Mouse (Mus musculus) layer of hippocampus, adult 9-10 months (tissue): ENCODE results near the gene Vamp4.
"Not testable (repeated sequence)": the region's sequence is repeated elsewhere in the genome, so short reads cannot be mapped to it uniquely, and the experiment has no call there.

Source experiments
- DNase-seq: peaks from one replicate; pipeline ENCODE4 v3.0.0; 2022; ENCODE audit warnings: low spot score

Gene Vamp4

DNA sequence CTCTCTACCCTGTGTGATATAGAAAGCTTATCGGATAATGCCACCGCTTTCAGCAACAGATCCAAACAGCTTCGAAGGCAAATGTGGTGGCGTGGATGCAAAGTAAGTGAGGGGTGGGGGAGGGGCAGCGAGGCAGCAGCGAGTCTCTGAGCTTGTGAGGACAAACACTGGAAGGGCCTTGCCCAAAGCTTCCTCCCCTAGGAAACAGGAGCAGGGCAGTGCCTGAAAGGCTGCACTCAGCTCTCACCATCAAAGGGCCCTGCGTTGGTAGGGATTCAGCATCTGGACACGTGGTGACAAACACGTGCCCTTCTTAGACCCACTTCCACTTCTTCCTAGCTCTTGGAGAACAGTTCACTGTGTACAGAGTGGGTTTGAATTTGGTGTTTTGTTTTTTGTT, 19.1 kb downstream of the Vamp4 start:
- DNase-seq = no peak

DNA sequence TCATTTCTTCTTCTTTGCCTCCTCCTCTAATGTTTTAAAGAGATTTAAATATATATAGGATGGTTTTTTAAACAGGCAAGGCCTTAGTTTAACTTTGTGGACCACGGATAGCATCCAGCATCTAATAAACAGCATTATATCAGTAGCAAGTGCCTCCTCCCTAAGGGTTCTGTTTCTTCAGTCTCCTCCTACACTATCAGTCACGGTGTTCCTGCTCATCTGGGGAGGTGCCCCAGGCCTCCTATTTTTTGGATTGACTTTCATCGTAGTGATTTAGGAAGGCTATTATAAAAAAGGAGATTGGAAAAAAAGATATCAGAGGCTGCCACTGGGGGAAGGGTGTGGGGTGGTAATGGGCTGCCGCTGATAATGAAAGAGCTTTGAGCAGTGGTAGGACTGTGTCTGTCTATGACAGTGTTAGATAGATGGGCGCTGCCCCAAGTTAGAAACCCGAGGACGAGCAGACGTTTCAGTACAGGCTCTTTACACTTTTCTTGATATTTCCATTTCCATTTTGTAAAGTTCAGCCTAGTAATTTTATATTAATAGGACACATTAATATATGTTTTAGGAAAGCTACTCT, 20.2 kb downstream of the Vamp4 start:
- DNase-seq = no peak

DNA sequence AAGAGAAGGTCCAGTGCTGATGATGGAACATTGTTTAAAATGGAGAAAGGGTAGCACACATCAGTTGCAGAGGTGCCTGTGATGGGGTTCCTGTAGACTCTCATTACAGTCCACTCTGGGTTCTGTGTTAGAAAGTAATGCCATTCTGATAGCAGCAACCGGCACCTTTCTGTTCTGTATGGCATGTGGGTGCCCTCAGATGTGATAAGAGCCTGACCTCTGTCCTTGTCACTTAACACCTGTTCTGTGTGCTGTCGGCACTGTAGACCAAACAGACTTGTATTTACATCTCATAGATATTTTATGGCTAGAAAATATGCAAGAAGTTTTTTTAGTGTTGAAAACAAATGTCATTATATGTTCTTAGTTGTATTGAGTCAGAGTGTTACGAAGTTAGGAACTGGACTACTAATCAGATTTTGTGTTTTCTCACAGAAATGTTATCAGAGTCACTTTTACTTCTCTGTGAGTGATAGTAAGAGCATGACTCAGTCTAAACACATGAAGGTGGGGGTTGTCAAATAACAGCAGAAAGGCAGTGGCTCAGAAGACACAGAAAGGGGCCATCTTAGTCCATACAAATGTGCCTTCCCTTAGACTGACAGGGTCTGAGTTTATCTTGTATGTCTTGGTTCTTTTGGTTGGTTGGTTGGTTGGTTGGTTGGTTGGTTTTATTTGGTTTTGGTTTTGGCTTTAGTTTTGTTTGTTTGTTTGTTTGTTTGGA, 27.2 kb downstream of the Vamp4 start:
- DNase-seq = no peak

DNA sequence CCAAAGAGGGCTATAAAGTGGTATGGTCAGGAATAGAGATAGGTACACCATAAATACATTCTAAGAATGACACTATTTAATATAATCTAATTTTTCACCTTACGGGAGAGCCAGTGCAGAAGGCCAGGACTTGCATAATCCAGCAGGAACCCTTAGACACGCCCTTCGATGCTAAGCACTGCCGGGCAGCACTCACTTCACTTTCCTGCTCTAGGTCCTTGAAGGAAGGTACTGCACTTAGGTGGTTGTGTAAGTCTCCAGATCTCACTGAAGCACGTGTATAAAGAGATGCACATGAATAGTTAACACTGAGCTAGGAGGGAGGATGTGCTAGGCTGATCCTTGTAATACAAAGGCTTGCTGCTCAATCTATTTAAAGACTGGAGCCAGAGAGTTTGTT, 29.3 kb downstream of the Vamp4 start:
- no peak for DNase-seq

DNA sequence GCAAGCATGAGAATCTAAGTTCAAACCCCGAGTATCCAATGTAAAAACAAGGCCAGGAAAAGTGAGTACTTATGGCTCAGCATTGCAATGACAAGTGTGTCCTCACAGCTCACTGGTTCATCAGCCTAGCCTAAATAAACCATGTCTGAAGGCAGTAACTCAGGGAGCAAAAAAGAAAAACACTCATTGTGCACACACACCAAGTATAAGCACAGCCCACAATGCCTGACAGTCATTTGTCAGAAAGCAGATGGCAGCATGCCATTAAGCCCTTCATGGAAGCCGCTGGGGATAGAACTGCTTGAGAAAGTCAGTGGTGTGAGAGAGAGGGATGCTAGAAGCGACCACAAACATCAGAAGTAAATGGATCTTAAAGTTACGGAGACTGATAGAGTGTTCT, 31.0 kb downstream of the Vamp4 start:
- DNase-seq = no peak

DNA sequence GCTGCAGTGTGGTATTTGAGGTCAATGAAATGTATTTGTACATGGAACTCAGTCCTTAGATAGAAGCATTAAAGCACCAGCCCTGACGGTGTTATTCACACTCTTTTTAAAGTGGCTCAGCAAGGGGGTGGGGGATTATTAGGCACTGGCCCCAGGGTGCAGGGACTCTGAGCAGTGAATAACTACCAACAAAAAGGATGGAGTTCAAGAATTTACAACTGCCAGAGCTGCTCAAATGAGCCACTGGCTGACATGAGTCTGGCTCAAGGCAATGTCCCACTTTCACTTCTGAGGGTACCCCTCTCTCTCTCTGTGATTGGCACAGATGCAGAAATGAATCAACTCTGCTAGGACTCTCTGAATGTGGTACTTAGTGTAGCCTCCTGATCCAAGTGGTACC, 37.8 kb downstream of the Vamp4 start:
- no peak for DNase-seq

GRCm38 (mm10) chr1:162609633-162610250, 39.4 kb downstream of the Vamp4 start:
- no peak for DNase-seq

GRCm38 (mm10) chr1:162611191-162611590, 40.9 kb downstream of the Vamp4 start:
- no peak for DNase-seq

- DNase-seq = peak; percentile 7
Observed at GRCm38 (mm10) chr1:162615511-162615910, 45.2 kb downstream of the Vamp4 start.

GRCm38 (mm10) chr1:162620487-162620886, 50.2 kb downstream of the Vamp4 start:
- DNase-seq = no peak

GRCm38 (mm10) chr1:162623895-162624294, 53.6 kb downstream of the Vamp4 start:
- DNase-seq = no peak

DNA sequence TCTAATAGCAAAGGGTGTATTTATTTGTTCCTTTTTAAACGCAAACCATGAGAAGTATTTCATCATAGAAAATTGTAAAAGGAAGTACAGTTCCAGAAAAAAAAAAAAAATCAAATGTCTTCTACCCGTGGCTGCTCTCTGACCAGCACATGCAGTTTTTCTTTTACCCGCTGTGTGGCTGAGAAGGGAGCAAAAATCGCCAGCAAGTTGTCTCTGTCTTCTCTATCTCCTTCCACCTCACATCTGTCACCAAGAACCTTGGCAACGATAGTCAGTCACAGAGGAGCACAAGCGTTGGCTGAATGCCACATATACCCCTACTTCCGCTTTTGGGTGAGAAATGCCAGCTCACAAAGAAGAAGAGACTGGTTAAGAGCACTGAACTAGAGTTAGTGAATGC, 54.9 kb downstream of the Vamp4 start:
- DNase-seq = no peak

GRCm38 (mm10) chr1:162627821-162628220, 57.5 kb downstream of the Vamp4 start:
- not testable (repeated sequence) for DNase-seq

GRCm38 (mm10) chr1:162628326-162628725, 58.0 kb downstream of the Vamp4 start:
- DNase-seq = not testable (repeated sequence)

GRCm38 (mm10) chr1:162635291-162635931, 65.1 kb downstream of the Vamp4 start:
- not testable (repeated sequence) for DNase-seq

DNA sequence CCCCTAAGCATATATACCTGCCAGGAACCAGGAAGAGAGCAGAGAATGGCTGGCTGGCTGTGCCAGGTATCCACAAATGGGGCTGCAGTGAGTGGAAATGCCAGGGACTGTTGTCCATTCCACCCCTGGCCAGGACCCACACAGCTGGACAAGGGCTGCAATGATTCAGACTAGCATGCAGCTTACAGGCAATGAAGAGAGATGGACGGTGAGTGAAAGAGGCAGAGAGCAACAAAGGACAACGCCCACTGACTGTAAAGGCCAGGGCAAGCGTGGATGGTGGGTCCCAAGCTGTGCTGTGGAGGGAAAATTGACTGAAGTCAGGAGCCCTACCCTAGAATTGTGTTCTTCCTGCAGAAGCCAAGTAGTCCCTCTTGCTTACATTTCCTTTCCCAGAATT, 66.2 kb downstream of the Vamp4 start:
- no peak for DNase-seq

DNA sequence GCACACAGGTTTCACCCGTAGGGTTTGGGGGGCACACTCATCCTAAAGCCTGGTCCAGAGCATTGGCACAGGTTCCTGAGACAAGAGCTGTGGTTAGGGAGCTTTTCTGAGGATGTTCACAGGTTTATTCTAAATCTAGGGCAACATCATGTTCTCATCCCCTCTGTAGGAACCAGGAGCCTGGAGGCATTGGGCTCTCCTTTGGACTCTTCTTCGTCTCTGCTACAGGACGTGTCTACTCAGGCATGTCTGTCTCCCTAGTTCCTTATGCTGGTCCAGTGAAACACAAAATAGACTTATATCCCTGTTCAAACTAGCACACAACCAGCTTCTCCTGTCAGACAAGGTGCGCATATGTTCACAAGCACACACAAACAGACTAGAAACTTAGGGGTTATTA, 68.2 kb downstream of the Vamp4 start:
- no peak for DNase-seq

DNA sequence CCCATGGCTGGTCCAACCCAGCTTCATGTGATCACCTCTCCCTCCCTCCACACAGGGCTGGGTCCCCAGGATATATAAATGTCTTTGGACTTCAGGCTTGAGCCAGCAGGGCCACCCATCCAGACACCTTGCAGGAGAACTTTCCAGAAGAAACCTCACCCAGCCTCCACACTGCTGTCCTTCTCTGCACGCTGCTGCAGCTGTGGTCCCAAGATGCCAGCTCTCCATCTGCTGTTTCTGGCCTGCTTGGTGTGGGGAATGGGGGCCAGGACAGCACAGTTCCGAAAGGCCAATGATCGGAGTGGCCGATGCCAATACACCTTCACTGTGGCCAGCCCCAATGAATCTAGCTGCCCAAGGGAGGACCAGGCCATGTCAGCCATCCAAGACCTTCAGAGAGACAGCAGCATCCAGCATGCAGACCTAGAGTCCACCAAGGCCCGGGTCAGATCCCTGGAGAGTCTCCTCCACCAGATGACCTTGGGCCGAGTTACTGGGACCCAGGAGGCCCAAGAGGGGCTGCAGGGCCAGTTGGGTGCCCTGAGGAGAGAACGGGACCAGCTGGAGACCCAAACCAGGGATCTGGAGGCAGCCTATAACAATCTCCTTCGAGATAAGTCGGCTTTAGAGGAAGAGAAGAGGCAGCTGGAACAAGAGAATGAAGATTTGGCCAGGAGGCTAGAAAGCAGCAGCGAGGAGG, 68.9 kb downstream of the Vamp4 start, which contains the start of gene Myoc:
TSS of gene Myoc (plus strand) at position 105 of the 700 bp plus-strand sequence.
- DNase-seq = no peak

DNA sequence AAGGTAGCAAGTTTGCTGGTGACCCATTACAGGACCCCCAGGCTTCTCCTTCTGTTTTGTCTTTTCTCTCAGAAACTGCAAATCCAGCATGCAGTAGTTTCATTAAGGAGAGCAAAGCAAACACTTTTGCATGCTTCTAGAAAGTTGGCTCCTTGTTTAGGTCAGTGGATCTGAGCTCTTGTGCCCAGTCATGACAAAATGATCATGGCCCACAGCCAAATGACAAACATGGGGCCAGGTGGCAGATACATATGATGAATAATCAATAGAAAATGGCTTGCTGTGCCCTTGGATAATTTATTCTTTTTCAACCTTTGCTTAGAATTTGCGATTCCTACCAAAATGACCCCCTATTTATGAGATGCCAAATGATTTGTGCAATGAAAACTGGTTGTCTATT, 69.5 kb downstream of the Vamp4 start:
- no peak for DNase-seq

DNA sequence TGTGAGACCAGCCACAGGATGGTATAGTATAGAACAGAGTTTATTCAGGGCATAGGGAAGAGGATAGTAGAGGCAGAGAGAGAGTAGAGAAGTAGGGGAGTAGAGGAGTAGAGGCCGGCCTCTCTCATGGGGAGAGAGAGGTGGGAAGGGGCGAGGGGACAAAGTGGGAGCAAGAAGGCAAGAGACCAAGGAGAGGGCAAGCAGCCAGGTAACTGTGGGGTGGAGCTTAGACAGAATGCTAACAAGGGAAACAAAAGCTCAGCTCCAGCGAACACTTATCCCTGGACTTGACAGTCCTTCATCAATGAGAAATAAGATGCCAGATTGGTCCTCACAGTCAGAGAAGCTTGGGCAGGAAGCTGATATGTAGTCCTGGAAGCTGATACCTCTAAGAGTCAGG, 72.3 kb downstream of the Vamp4 start:
- no peak for DNase-seq

GRCm38 (mm10) chr1:162643752-162644151, 73.4 kb downstream of the Vamp4 start:
- peak; percentile 48 for DNase-seq

DNA sequence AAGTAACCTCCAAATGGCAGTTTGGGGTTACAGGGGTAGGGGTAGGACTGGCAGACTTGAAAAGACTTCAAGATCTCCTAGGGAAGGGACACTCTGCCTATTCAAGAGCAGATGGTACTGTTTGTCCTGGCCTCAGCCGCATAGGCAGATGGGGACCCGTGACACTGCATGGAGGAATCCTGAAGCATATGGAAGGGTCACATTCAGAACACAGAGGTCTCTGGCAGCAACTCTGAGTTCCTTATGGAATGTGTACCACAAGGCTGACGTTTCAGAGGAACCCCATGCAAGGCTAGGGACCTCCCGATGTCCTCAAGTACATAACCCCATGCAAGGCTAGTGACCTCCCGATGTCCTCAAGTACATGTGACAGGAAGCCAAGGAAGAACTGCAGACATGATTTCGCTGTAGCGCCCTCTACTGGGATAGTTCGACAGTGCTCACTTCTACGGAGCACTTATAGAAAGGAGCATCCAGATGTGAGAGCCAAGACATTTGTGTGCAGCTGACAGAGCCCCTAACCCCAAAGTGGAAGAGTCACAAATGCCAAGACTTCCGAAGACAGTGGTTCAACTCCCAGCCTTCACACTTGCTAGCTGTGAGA, 75.9 kb downstream of the Vamp4 start:
- DNase-seq = no peak
